Mouse (Mus musculus) C2C12 (cell line): ENCODE measurements at regions not wholly inside any gene's neighbourhood (a gene's known extent, or its start where the extent isn't known, plus 50 kb on each side); places are given as distances from the start of the nearest gene placed in this dataset.

Experiments used
- CTCF ChIP-seq: IDR thresholded peaks from one replicate; pipeline ENCODE4 v1.5.1; 2011; ENCODE audit not compliant: control insufficient read depth, insufficient read depth, insufficient read length
- FOSL1 ChIP-seq: IDR thresholded peaks from one replicate; pipeline ENCODE4 v1.8.0; 2011; ENCODE audit warnings: mild to moderate bottlenecking, low read length; ENCODE audit not compliant: poor library complexity, insufficient read depth, severe bottlenecking
- MAX ChIP-seq: IDR thresholded peaks from one replicate; pipeline ENCODE4 v1.6.1; 2011; ENCODE audit warnings: mild to moderate bottlenecking, control low read depth
- MYOD1 ChIP-seq: IDR thresholded peaks from one replicate; pipeline ENCODE4 v1.6.1; 2011; ENCODE audit warnings: low read depth; ENCODE audit not compliant: control insufficient read depth, insufficient read length

- TF ChIP-seq MAX (no peak), CTCF (no peak), FOSL1 (no peak), MYOD1 (no peak)
These were observed 141.3 kb downstream of the Tmem26 start for GRCm38 (mm10) chr10:68864606-68865378.
